Mouse (Mus musculus) erythroid progenitor cell, adult 5-6 weeks (primary cell): ENCODE results near the gene Gm45808. TPM values are rescaled to one million over a fixed set of nuclear protein-coding genes. Genes with fewer than 3 reads are reported as not detected.
"Not testable (repeated sequence)": the region's sequence is repeated elsewhere in the genome, so short reads cannot be mapped to it uniquely, and the experiment has no call there.

Experiments used
- ATAC-seq: replicated peaks from 2 replicates; pipeline ENCODE4 v1.8.0; 2016; ENCODE audit warnings: moderate number of reproducible peaks, mild to moderate bottlenecking, moderate TSS enrichment, inconsistent platforms; ENCODE audit not compliant: poor library complexity, low FRiP score, severe bottlenecking
- total RNA-seq, 2 experiments: library from RNA; stranded (forward) in 1 of 2; stranded (reverse) in 1 of 2; fragments of 150-400 nt in 1 of 2; fragments of 186-747, 209-891 nt in 1 of 2; gene quantifications; 2 replicates each; pipeline versions ENCODE4 v1.2.3 to v1.2.4; 2015 to 2017; ENCODE audit warnings: low replicate concordance in 2 of 2

Gene Gm45808
- total RNA-seq, 2 experiments from 2014 or later, result 4.9 TPM; not detected in 1

DNA sequence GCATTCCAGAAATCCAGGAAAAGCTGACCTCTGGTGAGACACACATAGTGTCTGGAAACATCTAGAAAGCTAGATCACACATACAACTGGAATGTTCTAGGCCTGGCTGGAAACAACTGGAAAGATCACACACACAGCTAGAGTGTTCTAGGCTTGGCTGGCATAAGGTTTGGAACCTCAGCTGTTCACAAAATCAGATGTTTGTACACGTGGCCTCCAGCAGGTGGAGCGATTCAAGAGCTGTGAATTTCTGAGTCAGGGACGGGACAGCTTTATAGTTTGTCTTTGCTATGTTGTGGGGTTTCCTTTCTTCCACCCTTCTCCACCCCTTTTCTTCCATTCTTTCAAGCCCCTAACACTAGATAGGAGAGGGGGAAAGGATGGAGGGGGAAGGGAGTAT, 9.6 kb downstream of the Gm45808 start:
- ATAC-seq, result peak; percentile 84

DNA sequence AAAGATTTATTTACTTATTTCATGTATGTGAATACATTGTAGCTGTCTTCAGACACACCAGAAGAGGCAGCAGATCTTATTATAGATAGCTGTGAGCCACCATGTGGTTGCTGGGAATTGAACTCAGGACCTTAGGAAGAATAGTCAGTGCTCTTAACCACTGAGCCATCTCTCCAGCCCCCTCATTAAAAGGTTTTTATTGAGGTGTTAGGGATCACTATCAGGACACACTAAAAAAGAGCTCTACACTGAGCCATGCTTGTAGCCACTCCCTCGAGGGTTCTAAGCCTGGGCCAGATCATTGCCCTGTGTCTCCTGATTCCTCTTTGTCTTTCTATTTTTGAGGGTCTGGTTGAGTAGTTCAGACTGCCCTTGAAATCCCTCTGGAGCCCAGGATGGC, 10.2 kb downstream of the Gm45808 start:
- ATAC-seq, result no peak

DNA sequence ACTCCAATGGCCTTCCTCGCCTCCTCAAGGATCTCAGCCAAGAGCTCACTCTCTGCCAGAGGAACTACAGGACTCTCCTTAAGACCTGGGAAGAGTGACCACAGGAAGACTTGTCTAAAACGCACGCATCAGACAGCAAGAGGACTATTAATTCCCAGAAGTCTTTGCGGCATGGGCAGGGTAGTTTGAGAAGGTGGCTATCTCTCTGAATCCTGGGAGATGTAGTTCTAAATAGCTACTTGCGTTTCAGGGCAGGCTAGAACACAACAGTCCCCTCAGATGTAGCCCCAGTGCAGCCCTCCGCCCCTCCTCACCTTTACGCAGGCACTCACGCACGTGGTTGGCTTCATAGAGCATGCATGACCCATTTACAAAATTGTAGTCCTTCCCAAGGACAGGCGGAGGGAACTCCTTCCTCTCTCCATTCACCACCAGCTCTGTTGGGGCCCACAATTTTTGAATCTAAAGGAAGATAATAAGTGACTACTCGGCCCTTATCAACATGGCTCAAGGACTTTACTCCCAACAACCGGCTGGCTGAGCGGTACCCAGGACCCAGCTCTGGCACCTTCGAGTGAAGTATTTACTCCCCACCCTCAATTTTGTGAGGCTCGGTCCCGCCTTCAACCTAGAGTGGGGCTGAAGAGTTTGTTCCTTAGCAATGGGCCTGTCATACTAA, 11.2 kb downstream of the Gm45808 start:
- no peak for ATAC-seq

DNA sequence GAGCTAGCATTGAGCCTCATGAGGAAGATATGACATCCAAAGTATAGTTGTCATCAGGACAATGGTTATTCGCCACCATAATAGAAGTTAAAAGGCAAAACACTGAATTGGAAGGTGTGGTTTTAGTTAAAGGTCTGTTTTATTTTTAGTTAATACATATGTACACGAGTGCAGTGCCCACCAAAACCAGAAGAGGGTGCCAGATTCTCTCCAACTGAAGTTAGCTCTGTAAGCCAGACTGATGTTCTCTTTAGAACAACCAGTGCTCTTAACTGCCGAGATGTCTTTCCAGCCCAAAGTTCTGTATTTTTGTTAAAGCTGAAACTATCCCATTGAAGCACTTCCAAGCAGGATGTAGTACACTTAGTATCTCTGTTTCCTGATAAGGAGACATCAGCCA, 15.7 kb downstream of the Gm45808 start:
- peak; percentile 72 for ATAC-seq

DNA sequence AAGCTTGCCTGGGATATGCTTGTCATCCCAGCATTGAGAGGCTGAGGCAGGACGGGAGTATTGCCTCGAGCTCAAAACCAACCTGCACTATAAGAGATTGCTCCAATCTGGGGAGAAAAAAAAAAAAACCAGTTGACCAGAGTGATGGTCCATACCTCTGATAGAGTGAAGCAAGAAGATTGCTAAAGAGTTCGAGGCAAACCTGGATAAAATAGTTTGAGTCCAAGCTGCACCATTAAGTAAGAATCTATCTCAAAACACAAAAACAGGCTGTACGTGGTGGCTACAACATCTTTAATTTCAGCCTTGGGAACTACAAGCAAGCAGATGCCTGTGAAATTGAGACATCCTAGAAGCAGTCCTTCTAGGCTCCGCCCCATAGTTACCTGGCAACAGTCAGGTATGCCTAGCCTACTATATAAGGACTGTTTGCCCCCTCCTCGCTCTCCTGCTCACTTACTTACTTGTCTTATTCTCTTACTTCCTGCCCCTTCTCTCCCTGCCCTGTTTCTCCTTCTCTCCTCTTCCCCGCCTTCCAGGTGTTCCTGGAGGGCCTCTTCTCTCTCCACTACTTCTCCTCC, 19.4 kb downstream of the Gm45808 start:
- ATAC-seq, result peak; percentile 37

- ATAC-seq, result peak; percentile 88
Measured at GRCm38 (mm10) chr7:45466283-45467089, 20.1 kb downstream of the Gm45808 start, which contains the start of gene Bax. TSS of gene Bax (minus strand) at chr7:45466898.

DNA sequence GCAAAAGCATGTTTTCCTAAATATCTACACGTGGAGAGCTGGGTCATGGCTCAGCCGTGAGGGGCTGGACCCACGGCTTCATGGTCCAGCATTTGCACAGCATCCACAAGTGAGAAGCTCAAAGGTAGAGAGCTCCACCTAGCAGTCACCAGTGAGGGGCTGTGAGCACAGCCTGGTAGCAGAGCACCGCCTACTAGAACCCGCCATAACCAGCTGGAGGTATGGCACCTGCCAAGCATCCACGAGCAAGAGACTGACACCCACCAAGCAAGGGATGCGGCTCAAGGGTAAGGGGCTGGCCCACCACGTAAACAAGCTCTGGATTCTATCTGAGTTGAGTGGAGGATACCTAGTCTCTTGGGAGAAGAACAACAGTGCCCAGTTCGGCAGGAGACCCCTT, 21.1 kb downstream of the Gm45808 start:
- ATAC-seq, result no peak

DNA sequence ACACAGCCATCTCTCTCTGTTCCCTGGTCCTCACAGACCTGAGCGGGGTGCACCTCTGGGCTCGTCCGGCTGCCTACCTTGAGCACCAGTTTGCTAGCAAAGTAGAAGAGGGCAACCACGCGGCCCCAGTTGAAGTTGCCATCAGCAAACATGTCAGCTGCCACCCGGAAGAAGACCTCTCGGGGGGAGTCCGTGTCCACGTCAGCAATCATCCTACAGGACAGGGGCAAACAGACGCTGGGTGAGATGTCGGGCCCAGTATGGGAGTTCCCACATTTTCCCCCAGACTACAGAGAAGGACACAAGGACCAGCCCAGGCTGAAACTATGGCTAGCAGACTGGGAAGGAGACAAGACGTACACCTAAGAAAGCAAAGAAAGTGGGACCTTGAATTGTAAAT, 21.5 kb downstream of the Gm45808 start:
- ATAC-seq, result no peak

DNA sequence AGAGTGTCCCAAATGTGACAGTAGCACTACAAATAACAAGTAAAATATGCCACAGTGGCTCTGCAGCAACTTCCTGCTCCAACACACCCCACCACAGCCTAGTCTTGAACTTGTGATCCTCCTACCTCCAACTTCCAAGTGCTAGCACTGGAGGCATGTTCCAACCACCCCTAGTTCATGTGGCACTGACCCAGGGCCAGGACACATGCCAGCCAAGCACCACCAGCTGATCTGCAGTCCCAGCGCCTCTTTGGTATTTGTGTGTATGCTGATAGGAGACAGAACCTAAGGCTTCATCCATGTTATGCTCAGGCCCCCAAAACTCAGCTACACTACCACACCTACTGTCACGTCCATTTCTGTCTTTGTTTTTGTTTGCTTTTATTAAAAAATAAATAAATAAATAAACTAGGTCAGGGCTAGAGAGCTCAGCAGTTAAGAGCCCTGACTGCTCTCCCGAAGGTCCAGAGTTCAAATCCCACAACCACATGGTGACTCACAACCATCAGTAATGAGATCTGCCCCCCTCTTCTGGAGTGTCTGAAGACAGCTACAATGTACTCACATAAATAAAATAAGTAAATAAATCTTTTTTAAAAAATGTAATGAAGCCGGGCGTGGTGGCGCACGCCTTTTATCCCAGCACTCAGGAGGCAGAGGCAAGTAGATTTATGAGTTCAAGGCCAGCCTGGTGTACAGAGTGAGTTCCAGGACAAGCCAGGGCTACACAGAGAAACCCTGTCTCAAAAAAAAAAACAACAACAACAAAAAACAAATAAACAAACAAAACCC, 22.4 kb downstream of the Gm45808 start:
- no peak for ATAC-seq

GRCm38 (mm10) chr7:45462868-45463267, 23.7 kb downstream of the Gm45808 start:
- ATAC-seq, result not testable (repeated sequence)

DNA sequence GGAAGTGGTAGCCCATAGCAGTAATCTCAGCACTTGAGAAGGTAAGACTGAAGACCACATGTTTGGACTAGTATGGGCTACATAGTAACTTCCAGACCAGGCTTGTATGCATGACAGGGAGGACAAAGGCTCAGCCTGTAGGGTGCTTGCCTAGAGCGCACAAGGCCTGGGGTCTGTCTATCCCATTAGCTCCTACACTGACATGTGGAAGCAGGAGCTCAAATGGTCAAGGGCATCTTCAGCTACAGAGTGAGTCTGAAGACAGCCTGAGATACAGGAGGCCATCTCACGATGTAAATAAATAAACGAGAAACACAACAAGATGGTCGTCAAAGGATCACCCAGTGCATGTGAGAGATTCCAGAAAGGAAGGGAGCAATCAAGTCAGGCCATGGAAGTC, 24.3 kb downstream of the Gm45808 start:
- ATAC-seq, result no peak

GRCm38 (mm10) chr7:45461781-45462180, 24.8 kb downstream of the Gm45808 start:
- ATAC-seq, result no peak

GRCm38 (mm10) chr7:45461326-45461725, 25.3 kb downstream of the Gm45808 start:
- ATAC-seq, result peak; percentile 31

GRCm38 (mm10) chr7:45460860-45461314, 25.7 kb downstream of the Gm45808 start:
- peak; percentile 81 for ATAC-seq

GRCm38 (mm10) chr7:45460377-45460776, 26.2 kb downstream of the Gm45808 start:
- peak; percentile 25 for ATAC-seq

DNA sequence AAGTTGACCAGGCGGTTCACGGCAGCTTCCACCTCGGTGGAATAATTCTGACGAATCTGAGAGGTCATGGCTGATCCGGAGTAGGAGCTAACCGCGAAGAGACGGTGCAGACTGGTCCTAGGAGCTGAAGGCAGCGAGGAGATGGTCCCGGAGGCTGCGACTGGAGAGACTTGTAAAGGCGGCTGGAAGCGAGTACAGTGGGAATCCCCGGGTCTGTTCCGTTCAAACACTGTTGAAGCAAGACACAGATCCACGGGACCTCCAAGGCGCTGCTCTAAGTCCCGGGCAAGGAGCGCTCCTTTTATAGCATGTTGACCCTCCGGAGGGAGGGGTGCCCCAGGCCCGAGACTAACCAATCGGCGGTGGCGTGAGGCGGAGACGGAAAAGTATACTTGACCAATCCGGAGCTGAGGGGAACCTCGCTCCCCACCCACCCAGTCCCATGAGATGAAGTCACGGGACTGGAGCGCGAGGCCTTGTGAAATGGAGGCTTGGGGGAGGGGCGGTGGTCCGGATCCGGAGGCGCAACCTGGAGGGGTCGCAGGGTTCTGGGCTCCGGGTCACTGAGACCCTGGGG, 27.0 kb downstream of the Gm45808 start, which contains the start of gene Ftl1:
Gene Ftl1 (minus strand): TSS at position 321 of the 577 bp plus-strand sequence.
- peak; percentile 88 for ATAC-seq

DNA sequence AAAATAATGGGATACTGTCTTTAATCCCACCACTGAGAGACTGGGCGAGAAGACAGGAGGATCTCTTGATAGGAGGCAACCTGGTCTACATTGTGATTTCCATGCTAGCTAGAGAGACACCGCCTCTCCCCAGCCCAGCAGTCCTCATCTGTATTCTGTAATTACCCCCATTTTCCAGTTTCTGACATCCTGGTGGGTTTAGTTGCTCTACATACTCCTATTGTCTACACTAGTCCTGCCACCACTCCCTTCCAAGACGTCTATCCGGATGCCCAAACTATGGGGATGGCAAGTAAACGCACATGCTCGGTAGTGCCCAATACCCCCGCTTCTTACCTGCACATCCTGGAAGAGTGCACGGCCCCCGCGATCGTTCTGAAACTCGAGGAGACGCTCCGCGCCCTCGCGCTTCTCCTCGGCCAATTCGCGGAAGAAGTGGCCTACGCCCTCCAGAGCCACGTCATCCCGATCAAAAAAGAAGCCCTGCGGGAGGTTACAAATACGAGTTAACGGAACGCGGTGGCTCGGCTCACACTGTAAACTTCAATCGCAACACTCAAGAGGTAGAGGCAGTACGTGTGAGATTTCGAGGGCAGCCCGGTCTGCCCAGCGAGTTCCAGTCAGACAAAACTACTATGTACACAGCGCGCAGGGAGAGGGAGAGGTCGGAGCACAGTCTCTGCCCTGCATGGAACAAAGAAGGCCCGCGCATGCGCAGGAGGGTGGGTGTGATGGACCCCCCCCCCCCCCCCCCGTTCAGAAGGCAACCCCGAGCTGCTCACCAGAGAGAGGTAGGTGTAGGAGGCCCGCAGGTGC, 27.7 kb downstream of the Gm45808 start:
- peak; percentile 23; the same call in 1 of the 2 replicates for ATAC-seq

- ATAC-seq, result no peak
Measured at GRCm38 (mm10) chr7:45457204-45458060, 29.2 kb downstream of the Gm45808 start.
